Mouse (Mus musculus): ENCODE data around the gene Vps45. TPM values are rescaled to one million over a fixed set of nuclear protein-coding genes. Genes with fewer than 3 reads are reported as not detected.
"Not testable (repeated sequence)": the region's sequence is repeated elsewhere in the genome, so short reads cannot be mapped to it uniquely, and the experiment has no call there.

Vps45 gene
- total RNA-seq, 2 experiments from 2014 or later: 41.8 to 47.1 TPM

- intact Hi-C loops (cut with DNase I): loop anchor here (5.0 kb wide), 1 partner anchor 47 kb away; the partner anchor contains the start of gene Plekho1
- not testable (repeated sequence) for DNase-seq (ENCODE audit: low spot score in 2 of 2)
These were observed 13.7 kb downstream of the Vps45 start for GRCm38 (mm10) chr3:96044559-96044958.

DNA sequence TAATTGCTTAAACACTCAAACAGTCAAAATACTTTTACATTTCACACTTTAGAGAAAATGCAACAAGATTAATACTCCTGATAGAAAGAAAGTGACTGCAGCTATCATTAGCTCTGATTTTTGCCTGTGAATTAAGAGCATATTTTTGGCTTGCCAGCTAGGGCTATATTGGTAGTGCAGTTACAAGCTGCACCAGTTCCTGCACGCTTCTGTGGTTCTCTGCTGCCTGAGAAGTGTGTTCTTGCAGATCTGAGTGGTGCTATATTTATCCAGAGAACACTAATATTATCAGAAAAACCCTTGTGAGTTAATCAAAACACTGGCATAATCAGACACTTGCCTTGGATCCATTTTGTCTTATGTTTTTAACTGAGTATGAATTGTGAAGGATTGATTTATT, 15.2 kb downstream of the Vps45 start:
- intact Hi-C loops (cut with DNase I): loop anchor here (5.0 kb wide), 1 partner anchor 46 kb away; the partner anchor contains the start of gene Plekho1
- DNase-seq (ENCODE audit: low spot score in 2 of 2): no peak

GRCm38 (mm10) chr3:96041079-96041478, 17.2 kb downstream of the Vps45 start:
- DNase-seq (ENCODE audit: low spot score in 2 of 2): no peak
- intact Hi-C loops (cut with DNase I): loop anchor here (5.0 kb wide), 1 partner anchor 44 kb away; the partner anchor contains the start of gene Plekho1

GRCm38 (mm10) chr3:96040663-96041006, 17.6 kb downstream of the Vps45 start:
- DNase-seq (ENCODE audit: low spot score in 2 of 2): no peak
- intact Hi-C loops (cut with DNase I): loop anchor here (5.0 kb wide), 1 partner anchor 43 kb away; the partner anchor contains the start of gene Plekho1

GRCm38 (mm10) chr3:96039857-96040662, 18.2 kb downstream of the Vps45 start:
- peak; percentile 18 to 74 for DNase-seq (ENCODE audit: low spot score in 2 of 2)
- intact Hi-C loops (cut with DNase I): loop anchor here (5.0 kb wide), 1 partner anchor 43 kb away; the partner anchor contains the start of gene Plekho1

- no peak for DNase-seq (ENCODE audit: low spot score in 2 of 2)
- intact Hi-C loops (cut with DNase I): no loop called here
These were observed 19.4 kb downstream of the Vps45 start for GRCm38 (mm10) chr3:96038851-96039250.

- intact Hi-C loops (cut with DNase I): no loop called here
- DNase-seq (ENCODE audit: low spot score in 2 of 2): no peak
These were observed 20.1 kb downstream of the Vps45 start for GRCm38 (mm10) chr3:96038156-96038555.

GRCm38 (mm10) chr3:96036796-96037195, 21.5 kb downstream of the Vps45 start:
- no peak for DNase-seq (ENCODE audit: low spot score in 2 of 2)
- intact Hi-C loops (cut with DNase I): no loop called here

- DNase-seq (ENCODE audit: low spot score in 2 of 2): no peak
- intact Hi-C loops (cut with DNase I): no loop called here
These were observed 25.2 kb downstream of the Vps45 start for GRCm38 (mm10) chr3:96033046-96033445.

- no peak for DNase-seq (ENCODE audit: low spot score in 2 of 2)
- intact Hi-C loops (cut with DNase I): no loop called here
These were observed 25.6 kb downstream of the Vps45 start for GRCm38 (mm10) chr3:96032652-96033017.

GRCm38 (mm10) chr3:96031991-96032651, 26.1 kb downstream of the Vps45 start:
- intact Hi-C loops (cut with DNase I): no loop called here
- no peak for DNase-seq (ENCODE audit: low spot score in 2 of 2)

- intact Hi-C loops (cut with DNase I): no loop called here
These were observed 28.5 kb downstream of the Vps45 start for GRCm38 (mm10) chr3:96029766-96030165.

DNA sequence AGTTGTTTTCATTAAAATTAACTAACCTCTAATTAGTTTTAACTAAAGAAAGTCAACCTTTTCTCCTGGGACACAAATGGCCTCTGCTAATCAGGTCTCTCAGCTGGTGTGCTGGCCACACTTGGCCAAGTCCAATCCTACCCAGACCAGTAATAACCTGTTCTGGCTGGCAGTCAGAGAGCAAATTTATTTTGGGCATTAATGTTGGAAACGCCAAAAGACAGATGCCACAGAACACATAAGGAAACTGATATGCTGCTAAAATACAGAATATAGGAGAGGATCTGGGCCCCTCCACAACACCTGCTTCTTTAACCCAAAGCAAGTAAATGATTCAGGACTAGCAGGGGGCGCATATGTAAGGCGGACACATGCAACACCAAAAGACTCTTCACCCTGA, 28.9 kb downstream of the Vps45 start:
- intact Hi-C loops (cut with DNase I): no loop called here
- DNase-seq (ENCODE audit: low spot score in 2 of 2): no peak

More at GRCm38 (mm10) chr3:96029766-96030165, 28.5 kb downstream of the Vps45 start:
- no peak for DNase-seq (ENCODE audit: low spot score in 2 of 2)

- intact Hi-C loops (cut with DNase I): no loop called here
These were observed 30.4 kb downstream of the Vps45 start for GRCm38 (mm10) chr3:96027875-96028274.

DNA sequence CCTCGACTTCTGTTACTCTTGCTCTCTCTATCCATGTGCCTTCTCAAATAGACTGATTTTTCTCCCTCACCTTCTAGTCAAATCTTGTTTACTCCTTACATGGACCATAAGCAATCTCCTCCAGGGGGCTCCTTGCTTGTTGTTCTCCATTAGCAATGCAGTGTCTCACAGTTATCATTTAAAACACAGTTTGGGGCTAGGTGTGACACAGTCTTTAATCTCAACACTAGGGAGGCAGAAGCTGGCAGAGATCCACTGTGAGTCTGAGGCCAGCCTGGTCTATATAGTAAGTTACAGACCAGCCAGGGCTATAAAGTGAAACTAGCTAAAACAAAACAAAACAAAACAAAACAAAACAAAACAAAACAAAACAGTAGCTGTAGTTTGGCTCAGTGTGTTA, 31.1 kb downstream of the Vps45 start:
- intact Hi-C loops (cut with DNase I): no loop called here
- no peak for DNase-seq (ENCODE audit: low spot score in 2 of 2)

More at GRCm38 (mm10) chr3:96027875-96028274, 30.4 kb downstream of the Vps45 start:
- DNase-seq (ENCODE audit: low spot score in 2 of 2): no peak

DNA sequence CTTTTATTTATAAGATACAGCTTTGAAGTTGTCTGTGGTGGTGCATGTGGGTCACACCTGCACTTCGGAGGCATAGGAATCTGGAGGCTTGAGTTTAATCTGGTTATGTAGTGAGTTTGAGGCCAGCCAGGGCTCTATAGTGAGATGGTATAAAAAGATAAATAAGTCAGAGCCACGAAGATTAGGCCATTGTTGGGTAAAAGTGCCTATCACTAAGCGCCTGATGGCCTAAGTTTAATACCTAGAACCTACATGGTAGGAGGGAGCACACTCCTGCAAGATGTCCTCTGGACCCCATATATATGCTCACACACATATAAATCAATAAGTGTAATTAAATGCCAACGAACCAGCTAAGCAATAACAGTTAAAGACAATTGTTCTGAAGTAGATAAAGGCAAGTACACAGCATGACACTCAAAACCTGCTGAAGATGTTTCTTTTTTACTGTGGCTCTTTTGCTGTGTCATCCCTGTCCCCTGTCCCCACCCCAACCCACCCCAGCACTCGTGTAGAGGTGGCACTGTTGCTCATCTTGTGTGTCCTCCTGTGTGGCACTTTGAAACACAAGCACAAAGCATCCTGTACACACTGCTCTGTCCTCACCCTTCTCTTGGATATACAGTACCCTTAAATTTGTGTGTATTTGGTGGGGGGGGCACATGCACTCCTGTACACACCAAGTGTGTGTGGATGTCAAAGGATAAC, 36.7 kb downstream of the Vps45 start:
- DNase-seq (ENCODE audit: low spot score in 2 of 2): no peak
- intact Hi-C loops (cut with DNase I): no loop called here

DNA sequence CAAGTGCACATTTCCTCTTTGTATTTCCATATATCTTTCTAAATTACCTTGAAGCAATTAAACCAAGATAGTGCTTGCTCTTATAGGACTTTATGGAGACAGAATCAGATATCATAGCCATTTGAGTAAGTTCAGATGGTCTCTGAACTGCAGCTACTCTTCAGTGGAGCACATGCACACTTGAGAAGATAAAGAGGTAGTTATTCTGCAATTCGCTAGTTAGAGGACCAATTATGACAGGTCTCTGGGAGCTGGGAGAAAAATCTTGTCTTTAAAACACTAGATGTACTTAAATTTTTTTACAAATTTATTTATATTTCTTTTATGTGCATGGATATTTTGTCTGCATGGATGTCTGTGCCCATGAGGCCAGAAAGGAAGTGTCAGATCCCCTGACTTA, 37.5 kb downstream of the Vps45 start:
- intact Hi-C loops (cut with DNase I): no loop called here
- DNase-seq (ENCODE audit: low spot score in 2 of 2): no peak

GRCm38 (mm10) chr3:96017461-96017860, 40.8 kb downstream of the Vps45 start:
- no peak for DNase-seq (ENCODE audit: low spot score in 2 of 2)
- intact Hi-C loops (cut with DNase I): no loop called here

GRCm38 (mm10) chr3:96016257-96016889, 41.9 kb downstream of the Vps45 start:
- no peak for DNase-seq (ENCODE audit: low spot score in 2 of 2)
- intact Hi-C loops (cut with DNase I): no loop called here

DNA sequence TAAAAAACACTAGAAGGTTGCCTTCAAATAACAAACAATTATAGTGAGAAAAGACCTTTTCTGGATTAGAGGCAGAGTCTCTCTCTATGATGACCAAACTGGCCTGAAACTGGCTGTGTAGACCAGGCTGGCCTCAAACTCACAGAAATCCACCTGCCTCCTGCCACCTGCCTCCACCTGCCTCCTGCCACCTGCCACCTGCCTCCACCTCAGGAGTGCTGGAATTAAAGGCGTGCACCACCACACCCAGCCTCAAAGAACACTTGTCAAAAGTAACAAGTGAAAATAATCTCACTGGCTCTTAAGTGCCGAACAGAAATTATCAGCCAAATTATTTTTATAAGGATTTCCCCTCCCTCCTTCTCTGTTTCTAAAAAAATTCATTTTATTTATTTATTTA, 42.6 kb downstream of the Vps45 start:
- intact Hi-C loops (cut with DNase I): no loop called here
- DNase-seq (ENCODE audit: low spot score in 2 of 2): no peak

Data from left cerebral cortex, postnatal 25 days (tissue).